Mouse (Mus musculus): ENCODE results near the gene Polr2e. TPM values are rescaled to one million over a fixed set of nuclear protein-coding genes. Genes with fewer than 3 reads are reported as not detected.

Gene Polr2e
- polyA plus RNA-seq, 1 experiment from 2014 or later = 256 TPM

DNA sequence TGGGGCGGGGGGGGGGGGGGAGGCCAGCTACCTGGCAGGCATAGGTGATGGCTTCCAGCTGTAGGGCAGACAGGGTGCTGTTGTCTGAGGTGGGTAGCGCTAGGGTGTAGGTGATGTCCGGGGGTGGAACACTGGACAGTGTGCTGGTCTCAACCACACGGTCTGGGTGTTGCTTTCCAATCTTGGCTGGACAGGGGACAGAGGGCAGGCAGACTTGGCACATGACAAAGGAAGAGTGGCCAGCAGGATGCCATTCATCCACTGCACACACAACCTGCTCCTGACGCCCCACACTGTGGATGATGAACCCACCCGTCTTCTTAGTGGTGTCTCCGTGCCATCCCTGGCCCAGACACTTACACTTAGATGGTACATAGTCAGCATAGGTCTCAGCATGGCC, 29.7 kb upstream of the Polr2e start:
- H3K4me1 ChIP-seq (replicated peaks; ENCODE audit: control insufficient read depth, insufficient read depth, low read length) = peaks cover 23% of the 10 kb centered on the region
- H3K9ac ChIP-seq (ENCODE audit: low read depth, low read length) = no peak overlapping the region
- H3K4me3 ChIP-seq (ENCODE audit: low read depth, low read length) = no peak overlapping the region
- peaks cover 19% of the 10 kb centered on the region; the same call in 1 of the 2 replicates for H3K36me3 ChIP-seq (ENCODE audit: control insufficient read depth, insufficient read depth, low read length)
- no peaks in the 10 kb centered on the region for H3K27me3 ChIP-seq (replicated peaks; ENCODE audit: control insufficient read depth, insufficient read depth, low read length)
- no peaks in the 10 kb centered on the region for H3K9me3 ChIP-seq (ENCODE audit: control insufficient read depth, low read length)
- DNase-seq (ENCODE audit: low spot score) (no peak), ATAC-seq (replicated peaks; ENCODE audit: low FRiP score) (no peak)
- 93% methylated on average over 6 of the region's 7 CpGs for WGBS
- H3K27ac ChIP-seq (ENCODE audit: low read depth, low read length) = no peak overlapping the region
- H3K4me2 ChIP-seq = no peak overlapping the region

- Histone ChIP-seq H3K27ac (ENCODE audit: low read depth, low read length) (no peak overlapping the region), H3K4me3 (ENCODE audit: low read depth, low read length) (no peak overlapping the region), H3K9ac (ENCODE audit: low read depth, low read length) (no peak overlapping the region), H3K9me3 (ENCODE audit: control insufficient read depth, low read length) (no peaks in the 10 kb centered on the region), H3K27me3 (replicated peaks; ENCODE audit: control insufficient read depth, insufficient read depth, low read length) (no peaks in the 10 kb centered on the region), H3K36me3 (ENCODE audit: control insufficient read depth, insufficient read depth, low read length) (peaks cover 44% of the 10 kb centered on the region; the same call in 1 of the 2 replicates), H3K4me1 (replicated peaks; ENCODE audit: control insufficient read depth, insufficient read depth, low read length) (no peaks in the 10 kb centered on the region), H3K4me2 (no peak overlapping the region)
- WGBS = 85% methylated on average over 23 of the region's 23 CpGs
- DNase-seq (ENCODE audit: low spot score) = no peak
- no peak for ATAC-seq (replicated peaks; ENCODE audit: low FRiP score)
These were observed 24.5 kb upstream of the Polr2e start for GRCm38 (mm10) chr10:80063877-80064650.

- ATAC-seq (replicated peaks; ENCODE audit: low FRiP score) (no peak), DNase-seq (ENCODE audit: low spot score) (no peak)
- H3K27me3 ChIP-seq (replicated peaks; ENCODE audit: control insufficient read depth, insufficient read depth, low read length) = no peaks in the 10 kb centered on the region
- no peak overlapping the region for H3K4me3 ChIP-seq (ENCODE audit: low read depth, low read length)
- H3K36me3 ChIP-seq (ENCODE audit: control insufficient read depth, insufficient read depth, low read length) = peaks cover 51% of the 10 kb centered on the region
- 93% methylated on average over 5 of the region's 5 CpGs for WGBS
- H3K4me1 ChIP-seq (replicated peaks; ENCODE audit: control insufficient read depth, insufficient read depth, low read length) = no peaks in the 10 kb centered on the region
- H3K9ac ChIP-seq (ENCODE audit: low read depth, low read length) = no peak overlapping the region
- H3K9me3 ChIP-seq (ENCODE audit: control insufficient read depth, low read length) = no peaks in the 10 kb centered on the region
- H3K4me2 ChIP-seq = no peak overlapping the region
- H3K27ac ChIP-seq (ENCODE audit: low read depth, low read length) = no peak overlapping the region
These were observed 23.5 kb upstream of the Polr2e start for GRCm38 (mm10) chr10:80063104-80063503.

GRCm38 (mm10) chr10:80057683-80058326, 18.2 kb upstream of the Polr2e start:
- Histone ChIP-seq H3K9me3 (ENCODE audit: control insufficient read depth, low read length) (no peaks in the 10 kb centered on the region), H3K36me3 (ENCODE audit: control insufficient read depth, insufficient read depth, low read length) (peaks cover 48% of the 10 kb centered on the region), H3K4me3 (ENCODE audit: low read depth, low read length) (no peak overlapping the region), H3K4me1 (replicated peaks; ENCODE audit: control insufficient read depth, insufficient read depth, low read length) (peaks cover 13% of the 10 kb centered on the region), H3K27ac (ENCODE audit: low read depth, low read length) (no peak overlapping the region), H3K9ac (ENCODE audit: low read depth, low read length) (no peak overlapping the region), H3K27me3 (replicated peaks; ENCODE audit: control insufficient read depth, insufficient read depth, low read length) (no peaks in the 10 kb centered on the region), H3K4me2 (no peak overlapping the region)
- no peak for DNase-seq (ENCODE audit: low spot score)
- no peak for ATAC-seq (replicated peaks; ENCODE audit: low FRiP score)
- WGBS = 85% methylated on average over 30 of the region's 30 CpGs

- Histone ChIP-seq H3K9me3 (ENCODE audit: control insufficient read depth, low read length) (no peaks in the 10 kb centered on the region), H3K4me1 (replicated peaks; ENCODE audit: control insufficient read depth, insufficient read depth, low read length) (peaks cover 19% of the 10 kb centered on the region), H3K27ac (ENCODE audit: low read depth, low read length) (no peak overlapping the region; the same call in 1 of the 2 replicates), H3K4me3 (ENCODE audit: low read depth, low read length) (no peak overlapping the region), H3K4me2 (no peak overlapping the region), H3K27me3 (replicated peaks; ENCODE audit: control insufficient read depth, insufficient read depth, low read length) (no peaks in the 10 kb centered on the region), H3K9ac (ENCODE audit: low read depth, low read length) (no peak overlapping the region), H3K36me3 (ENCODE audit: control insufficient read depth, insufficient read depth, low read length) (peaks cover 42% of the 10 kb centered on the region)
- WGBS = 92% methylated on average over 27 of the region's 27 CpGs
- no peak for ATAC-seq (replicated peaks; ENCODE audit: low FRiP score)
- DNase-seq (ENCODE audit: low spot score) = no peak
These were observed 17.5 kb upstream of the Polr2e start for GRCm38 (mm10) chr10:80056976-80057682.

GRCm38 (mm10) chr10:80056506-80056905, 16.9 kb upstream of the Polr2e start:
- peaks cover 40% of the 10 kb centered on the region for H3K36me3 ChIP-seq (ENCODE audit: control insufficient read depth, insufficient read depth, low read length)

GRCm38 (mm10) chr10:80055891-80056290, 16.3 kb upstream of the Polr2e start:
- Histone ChIP-seq H3K4me1 (replicated peaks; ENCODE audit: control insufficient read depth, insufficient read depth, low read length) (peaks cover 31% of the 10 kb centered on the region), H3K36me3 (ENCODE audit: control insufficient read depth, insufficient read depth, low read length) (peaks cover 40% of the 10 kb centered on the region), H3K4me3 (ENCODE audit: low read depth, low read length) (peak overlapping the region; percentile 98; the same call in 1 of the 2 replicates), H3K9ac (ENCODE audit: low read depth, low read length) (peak overlapping the region; percentile 99), H3K4me2 (peak overlapping the region; percentile 96), H3K9me3 (ENCODE audit: control insufficient read depth, low read length) (no peaks in the 10 kb centered on the region), H3K27me3 (replicated peaks; ENCODE audit: control insufficient read depth, insufficient read depth, low read length) (no peaks in the 10 kb centered on the region), H3K27ac (ENCODE audit: low read depth, low read length) (no peak overlapping the region)
- no peak for DNase-seq (ENCODE audit: low spot score)
- WGBS = 56% methylated on average over 9 of the region's 10 CpGs
- no peak for ATAC-seq (replicated peaks; ENCODE audit: low FRiP score)

More at GRCm38 (mm10) chr10:80056506-80056905, 16.9 kb upstream of the Polr2e start:
- WGBS = 89% methylated on average over 4 of the region's 4 CpGs
- 0 out of 2 replicates have a peak overlapping the region, but pooled peaks have one; percentile 3 for H3K4me3 ChIP-seq (ENCODE audit: low read depth, low read length)
- H3K27ac ChIP-seq (ENCODE audit: low read depth, low read length) = no peak overlapping the region; the same call in 1 of the 2 replicates
- no peaks in the 10 kb centered on the region for H3K9me3 ChIP-seq (ENCODE audit: control insufficient read depth, low read length)
- H3K27me3 ChIP-seq (replicated peaks; ENCODE audit: control insufficient read depth, insufficient read depth, low read length) = no peaks in the 10 kb centered on the region
- DNase-seq (ENCODE audit: low spot score) (no peak), ATAC-seq (replicated peaks; ENCODE audit: low FRiP score) (no peak)
- H3K9ac ChIP-seq (ENCODE audit: low read depth, low read length) = no peak overlapping the region
- peaks cover 25% of the 10 kb centered on the region for H3K4me1 ChIP-seq (replicated peaks; ENCODE audit: control insufficient read depth, insufficient read depth, low read length)
- no peak overlapping the region for H3K4me2 ChIP-seq

DNA sequence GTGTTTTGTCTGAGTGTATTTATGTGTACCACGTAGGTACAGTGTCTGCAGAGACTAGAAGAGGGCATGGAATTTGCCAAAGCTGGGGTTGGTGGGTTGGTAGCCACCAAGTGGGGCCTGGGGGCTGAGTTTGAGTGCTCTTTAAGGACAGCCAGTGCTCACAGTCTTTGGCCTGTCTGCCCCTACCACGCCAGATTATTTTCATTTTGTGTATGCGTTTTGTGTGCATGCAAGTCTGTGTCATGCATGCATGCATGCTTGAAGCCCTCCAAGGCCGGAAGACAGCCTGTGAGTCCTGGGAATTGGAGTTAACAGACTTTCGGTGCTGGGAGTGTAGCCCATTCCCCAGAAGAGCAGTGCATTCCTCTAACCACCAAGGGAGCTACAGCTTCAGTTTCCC, 15.8 kb upstream of the Polr2e start:
- peaks cover 36% of the 10 kb centered on the region for H3K4me1 ChIP-seq (replicated peaks; ENCODE audit: control insufficient read depth, insufficient read depth, low read length)
- 80% methylated on average over 5 of the region's 5 CpGs for WGBS
- no peak for ATAC-seq (replicated peaks; ENCODE audit: low FRiP score)

More for the DNA sequence above, 15.8 kb upstream of the Polr2e start:
- no peak for DNase-seq (ENCODE audit: low spot score)
- Histone ChIP-seq H3K36me3 (ENCODE audit: control insufficient read depth, insufficient read depth, low read length) (peaks cover 36% of the 10 kb centered on the region), H3K27ac (ENCODE audit: low read depth, low read length) (no peak overlapping the region; the same call in 1 of the 2 replicates), H3K4me3 (ENCODE audit: low read depth, low read length) (peak overlapping the region; percentile 98), H3K9me3 (ENCODE audit: control insufficient read depth, low read length) (no peaks in the 10 kb centered on the region), H3K4me2 (peak overlapping the region; percentile 96), H3K27me3 (replicated peaks; ENCODE audit: control insufficient read depth, insufficient read depth, low read length) (no peaks in the 10 kb centered on the region), H3K9ac (ENCODE audit: low read depth, low read length) (peak overlapping the region; percentile 99)

Measured in liver, embryonic 11.5 days (tissue).